Mouse (Mus musculus) hindbrain, embryonic 16.5 days (tissue): ENCODE measurements around the gene Gm10563. TPM values are rescaled to one million over a fixed set of nuclear protein-coding genes. Genes with fewer than 3 reads are reported as not detected.

ENCODE experiments used
- ATAC-seq: fragments of 200-750 bp; cut with Nextera tagmentation; 2 replicates; pipeline ENCODE4 v1.8.0; 2017; ENCODE audit warnings: moderate TSS enrichment, moderate library complexity
- H3K27ac ChIP-seq: fragments of 300-500 bp; sonication (generic); 2 replicates; pipeline ENCODE4 v1.5.1; 2014; ENCODE audit warnings: low read depth, mild to moderate bottlenecking, control low read depth, low read length, moderate library complexity
- H3K27me3 ChIP-seq: fragments of 300-500 bp; sonication (generic); replicated peaks from 2 replicates; pipeline ENCODE4 v1.6.1; 2014; ENCODE audit warnings: low read length; ENCODE audit not compliant: control insufficient read depth, insufficient read depth
- H3K36me3 ChIP-seq: fragments of 300-500 bp; sonication (generic); 2 replicates; pipeline ENCODE4 v1.6.1; 2014; ENCODE audit warnings: mild to moderate bottlenecking, low read length, moderate library complexity, mixed read lengths; ENCODE audit not compliant: control insufficient read depth, insufficient read depth
- H3K4me1 ChIP-seq: fragments of 300-500 bp; sonication (generic); 2 replicates; pipeline ENCODE4 v1.6.1; 2014; ENCODE audit warnings: low read depth, low read length; ENCODE audit not compliant: control insufficient read depth, insufficient read depth
- H3K4me2 ChIP-seq: fragments of 300-500 bp; sonication (generic); 2 replicates; pipeline ENCODE4 v1.6.1; 2014; ENCODE audit warnings: mild to moderate bottlenecking, low read length, control low read depth, moderate library complexity
- H3K4me3 ChIP-seq: fragments of 300-500 bp; sonication (generic); 2 replicates; pipeline ENCODE4 v1.5.1; 2014; ENCODE audit warnings: mild to moderate bottlenecking, low read length, control low read depth, moderate library complexity
- H3K9ac ChIP-seq: fragments of 300-500 bp; sonication (generic); 2 replicates; pipeline ENCODE4 v1.6.1; 2014; ENCODE audit warnings: low read depth, mild to moderate bottlenecking, control low read depth, low read length, moderate library complexity
- H3K9me3 ChIP-seq: fragments of 300-500 bp; sonication (generic); 2 replicates; pipeline ENCODE4 v1.6.1; 2014; ENCODE audit warnings: mild to moderate bottlenecking, low read length, moderate library complexity; ENCODE audit not compliant: control insufficient read depth
- WGBS: fragments of 180-500 bp; shearing (Covaris S2); extraction: QIAGEN DNeasy Blood & Tissue Kit; methylation state at CpG from one replicate; pipeline ENCODE4 v1.1.7; 2014; 5-methylcytosine and 5-hydroxymethylcytosine counted together
- polyA plus RNA-seq: library from polyadenylated mRNA; unstranded; fragments of >200 nt; fragmentation: Nextera tagmentation; extraction: Ambion mirVana; gene quantifications from 2 replicates; pipeline ENCODE4 v1.2.1, GENCODE M21; 2015

The Gm10563 gene
- polyA plus RNA-seq, 1 experiment from 2014 or later = not detected

- Histone ChIP-seq H3K36me3 (peaks cover 63% of the 10 kb centered on the region), H3K4me2 (no peak overlapping the region), H3K9ac (no peak overlapping the region), H3K4me1 (no peaks in the 10 kb centered on the region), H3K27ac (no peak overlapping the region), H3K27me3 (no peaks in the 10 kb centered on the region), H3K9me3 (no peaks in the 10 kb centered on the region), H3K4me3 (no peak overlapping the region)
- ATAC-seq = no peak
- WGBS = 92% methylated on average over 1 of the region's 1 CpGs
These were observed 1.7 kb downstream of the Gm10563 start for GRCm38 (mm10) chr4:155643531-155643930.

GRCm38 (mm10) chr4:155635766-155636499, 9.3 kb downstream of the Gm10563 start:
- Histone ChIP-seq H3K27me3 (no peaks in the 10 kb centered on the region), H3K27ac (no peak overlapping the region), H3K4me1 (no peaks in the 10 kb centered on the region), H3K9ac (no peak overlapping the region), H3K4me3 (no peak overlapping the region), H3K9me3 (no peaks in the 10 kb centered on the region), H3K36me3 (peaks cover 59% of the 10 kb centered on the region), H3K4me2 (no peak overlapping the region)
- ATAC-seq = no peak

GRCm38 (mm10) chr4:155630267-155630666, 14.9 kb downstream of the Gm10563 start:
- peaks cover 53% of the 10 kb centered on the region for H3K36me3 ChIP-seq

GRCm38 (mm10) chr4:155624338-155625291, 20.6 kb downstream of the Gm10563 start, which contains the start of gene Cdk11b:
TSS of gene Cdk11b (plus strand) at chr4:155624854.
- Histone ChIP-seq H3K4me1 (peaks cover 9% of the 10 kb centered on the region), H3K9me3 (no peaks in the 10 kb centered on the region), H3K27me3 (no peaks in the 10 kb centered on the region), H3K9ac (peak within 1 kb of the TSS; percentile 88), H3K27ac (peak within 1 kb of the TSS; percentile 91), H3K36me3 (peaks cover 22% of the 10 kb centered on the region), H3K4me2 (peak within 1 kb of the TSS; percentile 72), H3K4me3 (peak within 1 kb of the TSS; percentile 93)
- WGBS = under 1% methylated on average over 75 of the region's 84 CpGs
- peak; percentile 100 for ATAC-seq

More at GRCm38 (mm10) chr4:155630267-155630666, 14.9 kb downstream of the Gm10563 start:
- Histone ChIP-seq H3K4me3 (no peak overlapping the region), H3K9me3 (no peaks in the 10 kb centered on the region), H3K27ac (no peak overlapping the region), H3K27me3 (no peaks in the 10 kb centered on the region), H3K4me1 (peaks cover 3% of the 10 kb centered on the region), H3K9ac (no peak overlapping the region), H3K4me2 (no peak overlapping the region)
- WGBS = 86% methylated on average over 6 of the region's 6 CpGs
- no peak for ATAC-seq

- Histone ChIP-seq H3K4me2 (no peak overlapping the region), H3K27ac (no peak overlapping the region), H3K9ac (no peak overlapping the region), H3K9me3 (no peaks in the 10 kb centered on the region), H3K36me3 (peaks cover 48% of the 10 kb centered on the region), H3K4me1 (no peaks in the 10 kb centered on the region), H3K27me3 (no peaks in the 10 kb centered on the region), H3K4me3 (no peak overlapping the region)
- 94% methylated on average over 5 of the region's 5 CpGs for WGBS
- ATAC-seq = no peak
These were observed 26.9 kb downstream of the Gm10563 start for GRCm38 (mm10) chr4:155618321-155618720.

GRCm38 (mm10) chr4:155613264-155613663, 31.9 kb downstream of the Gm10563 start:
- H3K4me1 ChIP-seq = no peaks in the 10 kb centered on the region
- no peaks in the 10 kb centered on the region for H3K27me3 ChIP-seq
- peaks cover 60% of the 10 kb centered on the region for H3K36me3 ChIP-seq
- 95% methylated on average over 3 of the region's 3 CpGs for WGBS
- no peak for ATAC-seq
- no peak overlapping the region for H3K27ac ChIP-seq
- H3K4me3 ChIP-seq = no peak overlapping the region
- no peaks in the 10 kb centered on the region for H3K9me3 ChIP-seq
- H3K9ac ChIP-seq = no peak overlapping the region
- no peak overlapping the region for H3K4me2 ChIP-seq

- WGBS = 89% methylated on average over 3 of the region's 3 CpGs
These were observed 33.3 kb downstream of the Gm10563 start for GRCm38 (mm10) chr4:155611860-155612259.

GRCm38 (mm10) chr4:155606825-155607224, 38.4 kb downstream of the Gm10563 start:
- no peak for ATAC-seq

More at GRCm38 (mm10) chr4:155611860-155612259, 33.3 kb downstream of the Gm10563 start:
- H3K9me3 ChIP-seq = no peaks in the 10 kb centered on the region
- H3K4me1 ChIP-seq = no peaks in the 10 kb centered on the region
- no peaks in the 10 kb centered on the region for H3K27me3 ChIP-seq
- no peak for ATAC-seq
- peaks cover 48% of the 10 kb centered on the region for H3K36me3 ChIP-seq
- no peak overlapping the region for H3K4me2 ChIP-seq
- no peak overlapping the region for H3K27ac ChIP-seq
- no peak overlapping the region for H3K9ac ChIP-seq
- H3K4me3 ChIP-seq = no peak overlapping the region

GRCm38 (mm10) chr4:155605132-155605531, 40.1 kb downstream of the Gm10563 start:
- Histone ChIP-seq H3K4me1 (peaks cover 11% of the 10 kb centered on the region), H3K4me2 (no peak overlapping the region), H3K9me3 (no peaks in the 10 kb centered on the region), H3K27me3 (no peaks in the 10 kb centered on the region), H3K4me3 (no peak overlapping the region), H3K27ac (no peak overlapping the region), H3K36me3 (peaks cover 4% of the 10 kb centered on the region), H3K9ac (no peak overlapping the region)
- no peak for ATAC-seq
- WGBS = 93% methylated on average over 4 of the region's 4 CpGs

More at GRCm38 (mm10) chr4:155606825-155607224, 38.4 kb downstream of the Gm10563 start:
- WGBS = 86% methylated on average over 2 of the region's 2 CpGs
- no peaks in the 10 kb centered on the region for H3K27me3 ChIP-seq
- peaks cover 11% of the 10 kb centered on the region for H3K4me1 ChIP-seq
- no peaks in the 10 kb centered on the region for H3K9me3 ChIP-seq
- H3K27ac ChIP-seq = no peak overlapping the region
- no peak overlapping the region for H3K4me2 ChIP-seq
- H3K9ac ChIP-seq = no peak overlapping the region
- no peak overlapping the region for H3K4me3 ChIP-seq
- peaks cover 16% of the 10 kb centered on the region for H3K36me3 ChIP-seq
